Mouse (Mus musculus) ES-E14 (cell line): Measurements from ENCODE around the gene Catip. TPM values are rescaled to one million over a fixed set of nuclear protein-coding genes. Genes with fewer than 3 reads are reported as not detected.
"Not testable (repeated sequence)": the region's sequence is repeated elsewhere in the genome, so short reads cannot be mapped to it uniquely, and the experiment has no call there.

ENCODE experiments used
- DNase-seq: peaks from one replicate; pipeline ENCODE4 v3.0.0-alpha.2; 2013; ENCODE audit warnings: low read depth, low spot score
- H3K27ac ChIP-seq: 2 replicates; pipeline ENCODE4 v1.5.1; 2012; ENCODE audit warnings: low read depth, mild to moderate bottlenecking, low read length, moderate library complexity, mixed read lengths; ENCODE audit not compliant: poor library complexity, insufficient read depth, severe bottlenecking
- H3K36me3 ChIP-seq: 2 replicates; pipeline ENCODE4 v1.6.1; 2012; ENCODE audit warnings: mild to moderate bottlenecking, low read length, moderate library complexity, mixed read lengths; ENCODE audit not compliant: control insufficient read depth, poor library complexity, insufficient read depth, severe bottlenecking
- H3K4me1 ChIP-seq, 2 experiments: fragments of 150-350 bp in 1 of 2; sonication (generic) in 1 of 2; 2 replicates each; pipeline ENCODE4 v1.6.1; 2012; ENCODE audit warnings: low read length in 2 of 2, mild to moderate bottlenecking in 1 of 2, mixed read lengths in 1 of 2; ENCODE audit not compliant: control insufficient read depth in 2 of 2, insufficient read depth in 2 of 2, poor library complexity in 1 of 2
- H3K4me3 ChIP-seq, 2 experiments: fragments of 150-350 bp in 1 of 2; sonication (generic) in 1 of 2; 2 replicates each; pipeline ENCODE4 v1.5.1; 2012; ENCODE audit warnings: low read length in 2 of 2, low read depth in 1 of 2, mild to moderate bottlenecking in 1 of 2, mixed read lengths in 1 of 2; ENCODE audit not compliant: insufficient read depth in 1 of 2, poor library complexity in 1 of 2, severe bottlenecking in 1 of 2
- H3K9ac ChIP-seq: 2 replicates; pipeline ENCODE4 v1.6.1; 2012; ENCODE audit warnings: low read depth, mild to moderate bottlenecking, low read length, mixed read lengths; ENCODE audit not compliant: poor library complexity, insufficient read depth, severe bottlenecking
- H3K9me3 ChIP-seq: fragments of 150-350 bp; sonication (generic); 2 replicates; pipeline ENCODE4 v1.6.1; 2012; ENCODE audit warnings: low read depth, mild to moderate bottlenecking, low read length; ENCODE audit not compliant: control insufficient read depth, insufficient read depth
- CHD2 ChIP-seq: IDR thresholded peaks from 2 replicates; pipeline ENCODE4 v1.6.1; 2014; ENCODE audit warnings: mild to moderate bottlenecking, low read depth, low read length, inconsistent platforms
- HCFC1 ChIP-seq: IDR thresholded peaks from 2 replicates; pipeline ENCODE4 v1.6.1; 2012; ENCODE audit warnings: low read length, inconsistent platforms, borderline replicate concordance; ENCODE audit not compliant: insufficient read depth
- MAFK ChIP-seq: IDR thresholded peaks from 2 replicates; pipeline ENCODE4 v1.6.1; 2014; ENCODE audit warnings: mild to moderate bottlenecking, low read depth, low read length, inconsistent platforms; ENCODE audit not compliant: insufficient read depth
- ZC3H11A ChIP-seq: IDR thresholded peaks from 2 replicates; pipeline ENCODE4 v1.6.1; 2012; ENCODE audit warnings: low read depth, mild to moderate bottlenecking, inconsistent platforms, low read length, borderline replicate concordance
- ZNF384 ChIP-seq: IDR thresholded peaks from 2 replicates; pipeline ENCODE4 v1.6.1; 2012; ENCODE audit warnings: low read depth, low read length, inconsistent platforms
- in situ Hi-C, 2 experiments: fragments of 600-800 bp; cut with MboI; formaldehyde crosslinking; loops; one replicate each; pipeline ENCODE4 v1.15.1; 2025; ENCODE audit warnings: low sequenced_read_pairs in 2 of 2, inconsistent platforms in 1 of 2; ENCODE audit not compliant: unreplicated experiment in 2 of 2
- total RNA-seq: library from RNA; depleted of rRNA; stranded (reverse); fragments of 300-350 nt; gene quantifications from 2 replicates; pipeline ENCODE4 v1.2.3, GENCODE M21; 2012

Gene Catip
- total RNA-seq, 1 experiment = 7.3 TPM

GRCm38 (mm10) chr1:74393697-74394096 is 31.8 kb downstream of the Catip start:
- peaks cover 14% of the 10 kb centered on the region; the same call in 1 of the 2 replicates for H3K36me3 ChIP-seq
- no peak for DNase-seq
- no peak overlapping the region for H3K4me3 ChIP-seq
- H3K9ac ChIP-seq = no peak overlapping the region
- H3K9me3 ChIP-seq = no peaks in the 10 kb centered on the region
- H3K4me1 ChIP-seq = peaks cover 0 to 20% of the 10 kb centered on the region in 2 experiments; a peak in 2 of 4 replicates
- H3K27ac ChIP-seq = no peak overlapping the region
- TF ChIP-seq CHD2 (no peak), ZNF384 (no peak), MAFK (no peak), ZC3H11A (no peak), HCFC1 (no peak)
- in situ Hi-C loops = no loop called here

GRCm38 (mm10) chr1:74394311-74394710 is 32.4 kb downstream of the Catip start:
- in situ Hi-C loops = no loop called here

DNA sequence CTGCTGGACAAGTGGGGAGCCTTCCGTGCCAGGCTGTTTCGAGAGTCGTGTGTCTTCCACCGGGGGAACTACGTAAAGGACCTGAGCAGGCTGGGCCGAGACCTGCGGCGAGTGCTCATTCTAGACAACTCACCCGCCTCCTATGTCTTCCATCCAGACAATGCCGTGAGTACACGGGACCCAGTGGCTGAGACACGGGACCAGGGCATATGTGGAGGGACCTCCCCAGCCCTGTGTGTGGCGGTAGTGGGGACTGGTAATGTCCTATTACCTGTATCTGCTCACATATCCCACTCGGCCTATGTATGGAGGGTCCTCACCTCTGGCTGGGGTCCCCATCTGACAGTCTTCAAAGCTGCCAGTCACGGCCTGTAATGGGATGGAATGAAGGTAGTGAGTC is 33.0 kb downstream of the Catip start:
- Histone ChIP-seq H3K9me3 (no peaks in the 10 kb centered on the region), H3K4me1 (peaks cover 0 to 14% of the 10 kb centered on the region in 2 experiments; a peak in 2 of 4 replicates), H3K36me3 (peaks cover 14% of the 10 kb centered on the region; the same call in 1 of the 2 replicates), H3K9ac (no peak overlapping the region), H3K27ac (no peak overlapping the region), H3K4me3 (no peak overlapping the region; a peak in 1 of 4 replicates)
- TF ChIP-seq CHD2 (no peak), ZC3H11A (no peak), ZNF384 (no peak), MAFK (no peak), HCFC1 (no peak)
- DNase-seq = no peak
- in situ Hi-C loops = no loop called here

More at GRCm38 (mm10) chr1:74394311-74394710, 32.4 kb downstream of the Catip start:
- Histone ChIP-seq H3K9me3 (no peaks in the 10 kb centered on the region), H3K4me1 (peaks cover 0 to 17% of the 10 kb centered on the region in 2 experiments; a peak in 2 of 4 replicates), H3K9ac (no peak overlapping the region), H3K36me3 (peaks cover 14% of the 10 kb centered on the region; the same call in 1 of the 2 replicates), H3K4me3 (no peak overlapping the region; a peak in 1 of 4 replicates), H3K27ac (no peak overlapping the region)
- TF ChIP-seq CHD2 (no peak), ZC3H11A (no peak), MAFK (no peak), ZNF384 (no peak), HCFC1 (no peak)
- no peak for DNase-seq

- H3K4me3 ChIP-seq = no peak overlapping the region
- peaks cover 14% of the 10 kb centered on the region; the same call in 1 of the 2 replicates for H3K36me3 ChIP-seq
- no peak for TF ChIP-seq CHD2
- TF ChIP-seq ZC3H11A = no peak
- TF ChIP-seq HCFC1 = no peak
- TF ChIP-seq ZNF384 = no peak
- no peak for TF ChIP-seq MAFK
- no peak overlapping the region for H3K9ac ChIP-seq
- peaks cover 0 to 14% of the 10 kb centered on the region in 2 experiments; a peak in 2 of 4 replicates for H3K4me1 ChIP-seq
- H3K27ac ChIP-seq = no peak overlapping the region
- in situ Hi-C loops = no loop called here
- no peak for DNase-seq
- H3K9me3 ChIP-seq = no peaks in the 10 kb centered on the region
Measured at GRCm38 (mm10) chr1:74395290-74395689, 33.4 kb downstream of the Catip start.

GRCm38 (mm10) chr1:74396456-74397222 is 34.7 kb downstream of the Catip start:
- H3K36me3 ChIP-seq = peaks cover 14% of the 10 kb centered on the region; the same call in 1 of the 2 replicates
- H3K9me3 ChIP-seq, DNase-seq, in situ Hi-C loops: not testable (repeated sequence)
- H3K4me1 ChIP-seq = peaks cover 0 to 17% of the 10 kb centered on the region in 2 experiments; a peak in 1 of 4 replicates
- H3K4me3 ChIP-seq = peak overlapping the region in 1 of 2 experiments; percentile 45; a peak in 2 of 4 replicates
- H3K27ac ChIP-seq = peak overlapping the region; percentile 79
- peak overlapping the region; percentile 54 for H3K9ac ChIP-seq
